Mouse (Mus musculus) kidney, postnatal 0 days (tissue): ENCODE results near the gene Cyb5r3. TPM values are rescaled to one million over a fixed set of nuclear protein-coding genes. Genes with fewer than 3 reads are reported as not detected.
A peak's percentile ranks its signal among the peaks of the same experiment; 100 is the strongest.
"Not testable (repeated sequence)": the region's sequence is repeated elsewhere in the genome, so short reads cannot be mapped to it uniquely, and the experiment has no call there.

Experiments used
- ATAC-seq: fragments of 200-750 bp; cut with Nextera tagmentation; replicated peaks from 2 replicates; pipeline ENCODE4 v1.8.0; 2017; ENCODE audit warnings: low read depth, moderate number of reproducible peaks, moderate TSS enrichment, moderate library complexity; ENCODE audit not compliant: low FRiP score
- DNase-seq: peaks from one replicate; pipeline ENCODE4 v3.0.0-alpha.2; 2016; ENCODE audit warnings: low spot score
- H3K27ac ChIP-seq: fragments of 300-500 bp; sonication (generic); 2 replicates; pipeline ENCODE4 v1.5.1; 2014; ENCODE audit warnings: mild to moderate bottlenecking
- H3K27me3 ChIP-seq: fragments of 300-500 bp; sonication (generic); 2 replicates; pipeline ENCODE4 v1.6.1; 2014; ENCODE audit warnings: low read length, mixed read lengths; ENCODE audit not compliant: insufficient read depth
- H3K36me3 ChIP-seq: fragments of 300-500 bp; sonication (generic); 2 replicates; pipeline ENCODE4 v1.6.1; 2014; ENCODE audit warnings: low read length, mixed read lengths; ENCODE audit not compliant: insufficient read depth
- H3K4me1 ChIP-seq: fragments of 300-500 bp; sonication (generic); replicated peaks from 2 replicates; pipeline ENCODE4 v1.6.1; 2014; ENCODE audit warnings: antibody characterized with exemption, low read length, mixed read lengths; ENCODE audit not compliant: insufficient read depth
- H3K4me2 ChIP-seq: fragments of 300-500 bp; sonication (generic); 2 replicates; pipeline ENCODE4 v1.6.1; 2014; ENCODE audit warnings: mild to moderate bottlenecking, low read length, moderate library complexity, mixed read lengths
- H3K4me3 ChIP-seq: fragments of 300-500 bp; sonication (generic); replicated peaks from 2 replicates; pipeline ENCODE4 v1.5.1; 2014; ENCODE audit warnings: low read depth, low read length
- H3K9ac ChIP-seq: fragments of 300-500 bp; sonication (generic); 2 replicates; pipeline ENCODE4 v1.6.1; 2014; ENCODE audit warnings: low read depth, low read length
- H3K9me3 ChIP-seq: fragments of 300-500 bp; sonication (generic); replicated peaks from 2 replicates; pipeline ENCODE4 v1.6.1; 2016; ENCODE audit warnings: low read length, inconsistent platforms, mixed read lengths
- CTCF ChIP-seq: IDR thresholded peaks from 2 replicates; pipeline ENCODE4 v1.5.1; 2016; ENCODE audit warnings: antibody characterized with exemption, low read depth, mild to moderate bottlenecking, moderate library complexity
- WGBS: fragments of 180-500 bp; shearing (Covaris S2); extraction: QIAGEN DNeasy Blood & Tissue Kit; methylation state at CpG from one replicate; pipeline ENCODE4 v1.1.7; 2014; 5-methylcytosine and 5-hydroxymethylcytosine counted together
- polyA plus RNA-seq: library from polyadenylated mRNA; unstranded; fragments of >200 nt; fragmentation: Nextera tagmentation; extraction: Ambion mirVana; gene quantifications from 2 replicates; pipeline ENCODE4 v1.2.1, GENCODE M21; 2015

Gene Cyb5r3
- polyA plus RNA-seq, 1 experiment from 2014 or later: 90.9 TPM

- Histone ChIP-seq H3K36me3 (peaks cover 9% of the 10 kb centered on the region; the same call in 1 of the 2 replicates), H3K9me3 (no peaks in the 10 kb centered on the region), H3K27ac (peak overlapping the region; percentile 95), H3K4me2 (peak overlapping the region; percentile 72), H3K4me3 (peak overlapping the region; percentile 90), H3K4me1 (peaks cover 2% of the 10 kb centered on the region; the same call in 1 of the 2 replicates), H3K9ac (peak overlapping the region; percentile 83), H3K27me3 (no peaks in the 10 kb centered on the region)
- peak; percentile 41 for DNase-seq
- no peak for ATAC-seq
- 3% methylated on average over 21 of the region's 21 CpGs for WGBS
- no peak for TF ChIP-seq CTCF
These were observed 24.0 kb downstream of the Cyb5r3 start for GRCm38 (mm10) chr15:83148395-83148794.

- no peaks in the 10 kb centered on the region for H3K9me3 ChIP-seq
- H3K27me3 ChIP-seq: no peaks in the 10 kb centered on the region
- H3K4me2 ChIP-seq: no peak overlapping the region
- TF ChIP-seq CTCF: no peak
- DNase-seq: no peak
- no peak overlapping the region for H3K9ac ChIP-seq
- no peak overlapping the region for H3K4me3 ChIP-seq
- H3K27ac ChIP-seq: no peak overlapping the region
- 0 out of 2 replicates have a peak, but pooled peaks cover 3% of the 10 kb centered on the region for H3K36me3 ChIP-seq
- WGBS: 88% methylated on average over 6 of the region's 6 CpGs
- peaks cover 2% of the 10 kb centered on the region; the same call in 1 of the 2 replicates for H3K4me1 ChIP-seq
- no peak for ATAC-seq
These were observed 26.9 kb downstream of the Cyb5r3 start for GRCm38 (mm10) chr15:83145541-83145940.

GRCm38 (mm10) chr15:83142861-83143260 is 29.5 kb downstream of the Cyb5r3 start:
- H3K27ac ChIP-seq: no peak overlapping the region
- no peaks in the 10 kb centered on the region for H3K27me3 ChIP-seq
- no peak for TF ChIP-seq CTCF
- ATAC-seq: no peak
- no peak overlapping the region for H3K9ac ChIP-seq
- peaks cover 2% of the 10 kb centered on the region; the same call in 1 of the 2 replicates for H3K4me1 ChIP-seq
- no peaks in the 10 kb centered on the region for H3K9me3 ChIP-seq
- peak; percentile 8 for DNase-seq
- 52% methylated on average over 5 of the region's 5 CpGs for WGBS
- H3K4me3 ChIP-seq: no peak overlapping the region
- 0 out of 2 replicates have a peak, but pooled peaks cover 11% of the 10 kb centered on the region for H3K36me3 ChIP-seq
- H3K4me2 ChIP-seq: no peak overlapping the region

- DNase-seq: no peak
- Histone ChIP-seq H3K4me2 (no peak overlapping the region), H3K4me1 (no peaks in the 10 kb centered on the region), H3K27me3 (no peaks in the 10 kb centered on the region), H3K36me3 (peaks cover 66% of the 10 kb centered on the region), H3K27ac (no peak overlapping the region), H3K9me3 (no peaks in the 10 kb centered on the region), H3K4me3 (no peak overlapping the region), H3K9ac (no peak overlapping the region)
- no peak for ATAC-seq
- 84% methylated on average over 2 of the region's 2 CpGs for WGBS
- TF ChIP-seq CTCF: no peak
These were observed 36.7 kb downstream of the Cyb5r3 start for GRCm38 (mm10) chr15:83135654-83136053.

- no peaks in the 10 kb centered on the region for H3K4me1 ChIP-seq
- peaks cover 76% of the 10 kb centered on the region for H3K36me3 ChIP-seq
- no peak for DNase-seq
- WGBS: 89% methylated on average over 6 of the region's 6 CpGs
- H3K27me3 ChIP-seq: no peaks in the 10 kb centered on the region
- no peak for ATAC-seq
- H3K4me2 ChIP-seq: no peak overlapping the region
- H3K9ac ChIP-seq: no peak overlapping the region
- H3K9me3 ChIP-seq: no peaks in the 10 kb centered on the region
- no peak for TF ChIP-seq CTCF
- H3K4me3 ChIP-seq: no peak overlapping the region
- H3K27ac ChIP-seq: no peak overlapping the region
These were observed 37.7 kb downstream of the Cyb5r3 start for GRCm38 (mm10) chr15:83134671-83135070.

- WGBS: 87% methylated on average over 7 of the region's 7 CpGs
- Histone ChIP-seq H3K4me3 (no peak overlapping the region), H3K27ac (no peak overlapping the region), H3K27me3 (no peaks in the 10 kb centered on the region), H3K4me1 (no peaks in the 10 kb centered on the region), H3K4me2 (no peak overlapping the region), H3K9ac (no peak overlapping the region), H3K9me3 (no peaks in the 10 kb centered on the region), H3K36me3 (peaks cover 79% of the 10 kb centered on the region)
- ATAC-seq: no peak; the same call in 1 of the 2 replicates
- no peak for DNase-seq
- no peak for TF ChIP-seq CTCF
These were observed 42.7 kb downstream of the Cyb5r3 start for GRCm38 (mm10) chr15:83129530-83130231.

GRCm38 (mm10) chr15:83127037-83127436 is 45.4 kb downstream of the Cyb5r3 start:
- not testable (repeated sequence) for DNase-seq, H3K4me3 ChIP-seq, H3K4me1 ChIP-seq, H3K27me3 ChIP-seq, H3K9ac ChIP-seq, H3K9me3 ChIP-seq, H3K27ac ChIP-seq, ATAC-seq, H3K4me2 ChIP-seq
- 80% methylated on average over 3 of the region's 3 CpGs for WGBS
- peaks cover 60% of the 10 kb centered on the region for H3K36me3 ChIP-seq
